Mouse (Mus musculus) CH12.LX (cell line): Measurements from ENCODE around the gene Col25a1. TPM values are rescaled to one million over a fixed set of nuclear protein-coding genes. Genes with fewer than 3 reads are reported as not detected.

Experiments
- DNase-seq: peaks from one replicate; pipeline ENCODE4 v3.0.0-alpha.2; 2013; ENCODE audit errors: extremely low read depth
- H3K27ac ChIP-seq: 2 replicates; pipeline ENCODE4 v1.5.1; 2012; ENCODE audit warnings: low read depth, mild to moderate bottlenecking, control low read depth, moderate library complexity; ENCODE audit not compliant: insufficient read depth
- H3K27me3 ChIP-seq: replicated peaks from 2 replicates; pipeline ENCODE3; 2012; ENCODE audit warnings: inconsistent platforms
- H3K36me3 ChIP-seq, 2 experiments: replicated peaks in 1 of 2; 2 replicates each; pipeline versions ENCODE3 to v1.6.1; 2012; ENCODE audit warnings: inconsistent platforms in 1 of 2, low read length in 1 of 2, mild to moderate bottlenecking in 1 of 2, mixed read lengths in 1 of 2, moderate library complexity in 1 of 2; ENCODE audit not compliant: control insufficient read depth in 1 of 2, insufficient read depth in 1 of 2
- H3K4me1 ChIP-seq, 2 experiments: 2 replicates each; pipeline ENCODE4 v1.6.1; 2012; ENCODE audit warnings: inconsistent platforms in 1 of 2, moderate library complexity in 1 of 2; ENCODE audit not compliant: insufficient read depth in 2 of 2, control insufficient read depth in 1 of 2
- H3K4me2 ChIP-seq: 2 replicates; pipeline ENCODE4 v1.6.1; 2012; ENCODE audit warnings: low read depth, mild to moderate bottlenecking, control low read depth; ENCODE audit not compliant: poor library complexity, insufficient read depth, severe bottlenecking
- H3K4me3 ChIP-seq, 3 experiments: fragments of 150-350 bp in 1 of 3; sonication (generic) in 1 of 3; replicated peaks in 1 of 3; 2 replicates each; pipeline versions ENCODE3 to v1.5.1; 2011 to 2012; ENCODE audit warnings: low read depth in 2 of 3, low read length in 2 of 3, mild to moderate bottlenecking in 2 of 3, moderate library complexity in 2 of 3, control low read depth in 1 of 3, improper control_type of control experiment in 1 of 3, inconsistent platforms in 1 of 3, mixed read lengths in 1 of 3; ENCODE audit not compliant: poor library complexity in 1 of 3
- H3K79me2 ChIP-seq: replicated peaks from 2 replicates; pipeline ENCODE4 v1.6.1; 2012; ENCODE audit warnings: mild to moderate bottlenecking, moderate library complexity; ENCODE audit not compliant: control insufficient read depth, poor library complexity, insufficient read depth, severe bottlenecking; ENCODE audit errors: extremely low read depth
- H3K9ac ChIP-seq: 2 replicates; pipeline ENCODE4 v1.6.1; 2012; ENCODE audit warnings: low read depth, mild to moderate bottlenecking, control low read depth, moderate library complexity; ENCODE audit not compliant: insufficient read depth
- H3K9me3 ChIP-seq: replicated peaks from 2 replicates; pipeline ENCODE3; 2012; ENCODE audit warnings: low read length, inconsistent platforms, mixed read lengths
- CHD2 ChIP-seq: IDR thresholded peaks from 2 replicates; pipeline ENCODE4 v1.6.1; 2011; ENCODE audit warnings: low read length, improper control_type of control experiment
- CTCF ChIP-seq, 2 experiments: IDR thresholded peaks in 1 of 2; conservative IDR thresholded peaks in 1 of 2; 2 replicates each; pipeline ENCODE4 v1.5.1; 2011 to 2012; ENCODE audit warnings: low read depth in 2 of 2, low read length in 2 of 2, improper control_type of control experiment in 1 of 2, inconsistent platforms in 1 of 2, mild to moderate bottlenecking in 1 of 2, moderate library complexity in 1 of 2
- ELF1 ChIP-seq: IDR thresholded peaks from 2 replicates; pipeline ENCODE4 v1.6.1; 2014; ENCODE audit warnings: low read depth, mild to moderate bottlenecking, inconsistent platforms, low read length, improper control_type of control experiment
- EP300 ChIP-seq: IDR thresholded peaks from 2 replicates; pipeline ENCODE4 v1.6.1; 2011; ENCODE audit warnings: low read length, improper control_type of control experiment
- ETS1 ChIP-seq: conservative IDR thresholded peaks from 2 replicates; pipeline ENCODE4 v1.6.1; 2012; ENCODE audit warnings: low read depth, mild to moderate bottlenecking, inconsistent platforms, low read length, improper control_type of control experiment, moderate library complexity
- GABPA ChIP-seq: IDR thresholded peaks from 2 replicates; pipeline ENCODE4 v1.6.1; 2012; ENCODE audit warnings: low read depth, low read length, improper control_type of control experiment, inconsistent platforms; ENCODE audit not compliant: insufficient replicate concordance
- HCFC1 ChIP-seq: IDR thresholded peaks from 2 replicates; pipeline ENCODE4 v1.6.1; 2012; ENCODE audit warnings: low read depth, mild to moderate bottlenecking, inconsistent platforms, low read length, improper control_type of control experiment
- IRF4 ChIP-seq: IDR thresholded peaks from 2 replicates; pipeline ENCODE4 v1.6.1; 2014; ENCODE audit warnings: low read depth, mild to moderate bottlenecking, inconsistent platforms, low read length, improper control_type of control experiment
- JUN ChIP-seq: IDR thresholded peaks from 2 replicates; pipeline ENCODE4 v1.6.1; 2011; ENCODE audit warnings: low read depth, mild to moderate bottlenecking, low read length, improper control_type of control experiment, moderate library complexity; ENCODE audit not compliant: insufficient read depth
- JUND ChIP-seq: conservative IDR thresholded peaks from 2 replicates; pipeline ENCODE4 v1.6.1; 2011; ENCODE audit warnings: low read depth, low read length, improper control_type of control experiment
- MAFK ChIP-seq: IDR thresholded peaks from 2 replicates; pipeline ENCODE4 v1.6.1; 2011; ENCODE audit warnings: low read length, improper control_type of control experiment; ENCODE audit not compliant: insufficient replicate concordance
- MXI1 ChIP-seq: IDR thresholded peaks from 2 replicates; pipeline ENCODE4 v1.6.1; 2011; ENCODE audit warnings: mild to moderate bottlenecking, low read depth, low read length, improper control_type of control experiment
- MYC ChIP-seq: IDR thresholded peaks from 2 replicates; pipeline ENCODE4 v1.6.1; 2011; ENCODE audit warnings: low read depth, mild to moderate bottlenecking, improper control_type of control experiment, low read length
- NELFE ChIP-seq: IDR thresholded peaks from 2 replicates; pipeline ENCODE4 v1.6.1; 2011; ENCODE audit warnings: low read depth, low read length, improper control_type of control experiment
- POLR2A ChIP-seq: IDR thresholded peaks from 2 replicates; pipeline ENCODE4 v1.6.1; 2011; ENCODE audit warnings: low read depth, mild to moderate bottlenecking, improper control_type of control experiment, low read length
- POLR2AphosphoS2 ChIP-seq: IDR thresholded peaks from 2 replicates; pipeline ENCODE4 v1.6.1; 2011; ENCODE audit warnings: low read depth, low read length, improper control_type of control experiment
- RCOR1 ChIP-seq: conservative IDR thresholded peaks from 2 replicates; pipeline ENCODE4 v1.6.1; 2012; ENCODE audit warnings: low read depth, mild to moderate bottlenecking, inconsistent platforms, low read length, improper control_type of control experiment
- SIN3A ChIP-seq: IDR thresholded peaks from 2 replicates; pipeline ENCODE4 v1.6.1; 2012; ENCODE audit warnings: low read length, improper control_type of control experiment, inconsistent platforms
- UBTF ChIP-seq: IDR thresholded peaks from 2 replicates; pipeline ENCODE4 v1.6.1; 2012; ENCODE audit warnings: low read depth, mild to moderate bottlenecking, inconsistent platforms, low read length, improper control_type of control experiment, moderate library complexity
- USF1 ChIP-seq: IDR thresholded peaks from 2 replicates; pipeline ENCODE4 v1.6.1; 2014; ENCODE audit warnings: low read depth, mild to moderate bottlenecking, inconsistent platforms, low read length, improper control_type of control experiment
- ZKSCAN1 ChIP-seq: IDR thresholded peaks from 2 replicates; pipeline ENCODE4 v1.6.1; 2012; ENCODE audit warnings: low read depth, inconsistent platforms, low read length, improper control_type of control experiment, borderline replicate concordance
- dilution Hi-C: fragments of 300-500 bp; cut with MboI; formaldehyde crosslinking; loops from 2 replicates; pipeline ENCODE4 v1.14.3; 2020; ENCODE audit warnings: low sequenced_read_pairs; ENCODE audit not compliant: extremely low pct_unique_long_range_greater_than_20kb, extremely low pct_ligation_motif_present
- in situ Hi-C: fragments of 300-500 bp; cut with MboI; formaldehyde crosslinking; loops from 3 replicates; pipeline ENCODE4 v1.14.3; 2019; ENCODE audit warnings: low sequenced_read_pairs, low pct_ligation_motif_present, low pct_unique_long_range_greater_than_20kb, mixed read lengths
- polyA plus RNA-seq: library from polyadenylated mRNA; unstranded; fragments of >175 nt; gene quantifications from 2 replicates; pipeline ENCODE4 v1.2.1, GENCODE M21; 2012; ENCODE audit warnings: low read depth; ENCODE audit not compliant: insufficient read length
- total RNA-seq, 2 experiments: library from RNA; depleted of rRNA; stranded (reverse); fragments of 300-350 nt in 1 of 2; fragments of >200 nt in 1 of 2; gene quantifications; 2 replicates each; pipeline ENCODE4 v1.2.3; 2012 to 2014

Gene Col25a1
- total and polyA plus RNA-seq, 3 experiments: not detected

DNA sequence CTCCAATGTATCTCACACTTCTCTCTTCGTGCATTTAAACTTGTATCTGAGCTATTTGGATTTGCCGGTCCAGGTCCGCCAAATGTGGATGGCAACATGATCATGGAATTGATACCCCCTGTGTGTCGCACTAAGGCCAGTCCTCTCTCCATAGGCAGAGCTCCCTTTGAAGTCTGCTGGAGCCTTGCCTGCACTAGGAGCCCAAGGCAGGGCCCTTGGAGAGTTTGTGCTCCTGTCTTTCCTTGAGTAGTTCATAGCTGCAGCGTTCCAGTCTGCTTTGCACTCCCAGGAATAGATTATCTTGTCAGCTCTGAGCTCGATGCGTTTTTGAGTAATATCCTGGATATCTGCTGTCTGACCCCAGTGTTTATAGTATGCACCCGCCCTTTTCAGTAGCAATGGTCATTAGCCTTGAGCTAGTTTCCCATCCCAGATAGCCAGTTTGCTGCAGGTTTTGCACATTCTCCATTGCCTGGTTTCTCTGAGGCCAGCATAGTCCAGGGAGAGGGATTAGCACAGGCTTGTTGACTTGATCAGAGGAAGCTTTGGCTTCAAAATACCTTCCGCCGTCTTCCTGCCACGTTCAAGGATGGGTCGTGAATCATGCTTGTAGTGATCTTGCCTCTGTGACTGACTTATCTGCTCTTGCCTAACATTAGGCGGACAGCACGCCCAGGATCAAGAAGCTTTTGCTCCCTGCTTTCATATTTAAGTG, 258.1 kb downstream of the Col25a1 start:
- dilution Hi-C loops: no loop called here
- DNase-seq: no peak
- in situ Hi-C loops: no loop called here

DNA sequence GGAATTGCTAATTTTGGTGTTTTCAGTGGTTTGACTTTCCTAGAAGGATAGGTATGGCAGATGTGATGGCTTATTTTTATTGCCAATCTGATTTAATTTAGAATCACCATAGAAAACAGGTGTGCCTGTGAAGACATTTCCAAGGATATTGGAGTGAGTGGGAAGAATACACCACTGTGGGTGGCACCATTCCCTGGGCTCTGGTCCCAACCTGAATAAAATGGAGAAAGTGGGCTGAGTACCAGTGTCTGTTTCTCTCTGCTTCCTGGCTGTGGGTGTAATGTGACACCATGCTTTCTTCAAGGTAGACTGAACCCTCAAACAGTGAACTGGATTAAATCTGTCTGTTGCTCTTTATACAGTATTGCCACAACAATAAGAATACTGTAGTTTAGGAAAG, 265.3 kb downstream of the Col25a1 start:
- Histone ChIP-seq H3K27me3 (no peaks in the 10 kb centered on the region), H3K4me3 (no peak overlapping the region), H3K4me2 (no peak overlapping the region), H3K9me3 (no peaks in the 10 kb centered on the region), H3K36me3 (no peaks in the 10 kb centered on the region), H3K9ac (no peak overlapping the region), H3K79me2 (no peaks in the 10 kb centered on the region), H3K27ac (no peak overlapping the region), H3K4me1 (peaks cover 3 to 7% of the 10 kb centered on the region in 2 experiments; a peak in 1 of 4 replicates)
- dilution Hi-C loops: no loop called here
- in situ Hi-C loops: no loop called here
- DNase-seq: no peak
- TF ChIP-seq JUND: no peak
- no peak for TF ChIP-seq IRF4
- no peak for TF ChIP-seq MXI1
- no peak for TF ChIP-seq EP300
- no peak for TF ChIP-seq USF1
- no peak for TF ChIP-seq RCOR1
- TF ChIP-seq POLR2A: no peak
- no peak for TF ChIP-seq CTCF (conservative IDR thresholded peaks at IDR 0.05 in 1 of 2, IDR thresholded peaks at IDR 0.05 in 1 of 2; ENCODE audit: low read depth in 2 of 2, low read length in 2 of 2)
- no peak for TF ChIP-seq ELF1
- no peak for TF ChIP-seq POLR2AphosphoS2
- no peak for TF ChIP-seq UBTF
- no peak for TF ChIP-seq ETS1
- no peak for TF ChIP-seq SIN3A
- no peak for TF ChIP-seq NELFE
- no peak for TF ChIP-seq GABPA

More for the DNA sequence above, 258.1 kb downstream of the Col25a1 start:
- no peak overlapping the region for H3K4me3 ChIP-seq
- H3K79me2 ChIP-seq: no peaks in the 10 kb centered on the region
- no peak overlapping the region for H3K27ac ChIP-seq
- H3K27me3 ChIP-seq: no peaks in the 10 kb centered on the region
- no peaks in the 10 kb centered on the region for H3K4me1 ChIP-seq
- no peaks in the 10 kb centered on the region for H3K9me3 ChIP-seq
- TF ChIP-seq HCFC1 (no peak), JUN (no peak), NELFE (no peak), MYC (no peak), ZKSCAN1 (no peak), MAFK (no peak), EP300 (no peak), CHD2 (no peak), IRF4 (no peak)
- no peaks in the 10 kb centered on the region for H3K36me3 ChIP-seq
- no peak overlapping the region for H3K4me2 ChIP-seq
- H3K9ac ChIP-seq: no peak overlapping the region
